Mouse (Mus musculus): Measurements from ENCODE around the gene Dupd1.

GRCm38 (mm10) chr14:21746251-21746650, 31.9 kb upstream of the Dupd1 start:
- no peak for TF ChIP-seq EP300 (IDR thresholded peaks at IDR 0.05; ENCODE audit: low read depth)
- TF ChIP-seq CTCF (IDR thresholded peaks at IDR 0.05; ENCODE audit: low read depth): no peak

Data from heart, postnatal 0 days (tissue).